Mouse (Mus musculus) CD4-positive, CD25-positive, alpha-beta regulatory T cell (primary cell): ENCODE results near the gene Ppfia1. TPM values are rescaled to one million over a fixed set of nuclear protein-coding genes. Genes with fewer than 3 reads are reported as not detected.

Source experiments
- polyA plus RNA-seq: library from polyadenylated mRNA; unstranded; fragments of 100-300 nt; shearing (Covaris generic); gene quantifications from one replicate; pipeline ENCODE4 v1.2.1, GENCODE M21; 2017

The Ppfia1 gene
- 63.2 TPM for polyA plus RNA-seq

DNA sequence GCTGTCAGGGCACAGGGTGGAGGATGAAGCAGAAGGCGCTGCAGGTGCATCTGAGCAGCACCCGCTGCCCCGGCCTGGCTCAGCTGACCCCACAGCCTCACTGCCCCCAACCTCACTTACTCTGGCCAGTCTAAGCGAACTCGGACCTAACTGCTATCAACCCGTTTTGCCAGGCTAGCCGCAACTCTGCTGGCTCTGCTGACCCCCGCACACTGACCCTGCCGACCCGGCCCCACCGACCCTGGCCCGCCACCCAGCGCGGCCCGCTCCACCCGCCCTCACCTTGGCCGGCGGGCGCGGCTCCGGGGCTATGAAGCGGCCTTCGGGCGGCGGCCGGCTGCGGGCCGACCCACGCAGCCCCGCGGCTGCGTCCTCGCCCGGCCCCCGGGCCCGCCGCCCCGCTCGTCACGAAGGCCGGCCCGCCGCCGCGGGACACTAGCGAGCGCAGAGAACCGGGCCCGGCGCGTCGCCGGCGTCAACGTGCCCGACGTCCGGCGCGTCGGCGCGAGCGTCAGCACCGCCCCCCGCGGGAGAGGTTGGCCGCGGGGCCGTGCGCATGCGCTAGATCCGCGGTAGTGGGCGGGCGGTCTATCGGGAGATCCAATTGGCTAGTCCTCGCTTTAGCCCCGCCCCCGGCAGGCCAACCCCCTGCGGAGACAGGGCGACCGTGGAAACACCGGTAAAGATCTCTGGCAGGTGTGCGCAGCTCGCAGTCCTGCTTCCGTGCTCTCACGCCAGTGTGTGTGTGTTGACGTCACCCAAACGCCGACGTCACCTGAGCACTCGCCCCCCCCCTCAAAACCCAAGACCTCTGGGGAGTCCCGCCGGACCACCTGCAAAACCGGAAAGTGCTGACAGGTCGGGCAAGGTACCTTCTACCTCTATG is at the start of gene Ppfia1:
Gene Ppfia1 (minus strand): TSS at position 493 of the 886 bp plus-strand sequence.

DNA sequence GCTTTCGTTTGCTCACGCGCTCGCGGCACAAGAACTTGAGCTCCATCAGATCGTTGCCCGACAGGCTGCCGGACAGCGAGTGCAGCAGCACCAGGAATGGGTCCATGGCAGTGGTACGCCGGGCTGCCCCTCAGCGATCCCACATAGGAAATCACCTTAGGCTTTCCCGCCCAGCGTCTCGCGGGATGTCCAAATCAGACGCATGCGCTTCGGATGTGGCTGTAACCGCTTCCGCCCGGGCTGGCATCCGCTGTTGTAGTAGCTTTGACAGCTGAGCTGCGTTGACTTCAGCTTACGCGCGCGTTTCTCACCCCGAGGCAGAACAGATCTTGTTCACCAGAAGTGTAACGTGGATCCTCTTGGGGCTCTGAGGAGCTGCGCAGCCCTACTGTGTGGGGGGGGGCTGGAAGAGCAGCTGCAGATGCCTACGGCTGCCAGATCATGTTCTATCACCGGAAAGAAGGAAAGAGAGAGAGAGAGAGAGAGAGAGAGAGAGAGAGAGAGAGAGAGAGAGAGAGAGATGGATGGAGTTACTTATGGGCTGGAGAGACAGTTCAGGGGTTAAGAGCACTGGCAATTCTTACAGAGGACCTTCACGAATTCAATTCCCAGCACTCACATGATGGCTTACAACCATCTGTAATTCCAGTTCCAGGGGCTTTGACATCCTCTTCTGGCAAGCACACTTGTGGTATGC is 28.9 kb upstream of the Ppfia1 start, which contains the start of gene Fadd:
Gene Fadd (minus strand): TSS at position 180 of the 697 bp plus-strand sequence.

DNA sequence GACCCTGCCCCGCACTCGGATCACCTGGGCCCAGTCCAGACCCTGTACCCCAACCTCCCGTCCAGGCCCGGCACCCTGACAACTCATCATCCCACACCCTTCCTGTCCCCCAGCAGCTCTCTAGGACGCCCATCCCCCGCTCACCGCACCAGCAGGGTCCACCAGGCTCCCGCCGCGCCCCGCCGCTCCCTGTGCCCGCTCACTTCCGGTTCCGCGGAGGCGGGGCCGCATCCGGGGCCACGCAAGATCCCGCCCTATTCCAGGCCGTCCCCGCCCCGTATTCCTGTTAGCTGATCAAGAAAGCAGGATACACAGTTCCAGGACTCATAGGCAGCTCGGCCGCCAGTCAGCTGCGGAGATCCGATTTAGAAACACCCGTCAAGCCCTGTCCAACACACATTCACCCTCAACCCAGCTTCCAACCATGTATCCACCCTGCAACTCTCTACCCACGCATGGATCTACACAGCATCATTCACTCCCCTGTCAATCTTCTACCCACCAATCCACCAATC is 82.9 kb downstream of the Ppfia1 start, which contains the start of gene Cttn:
Gene Cttn (minus strand): TSS at position 465 of the 515 bp plus-strand sequence.

Other genes with a start within 250 kb of the Ppfia1 start
- 4.2 TPM for gene Cttn, start 82.7 kb downstream of the Ppfia1 start, polyA plus RNA-seq
- gene Fadd, start 28.7 kb upstream of the Ppfia1 start, polyA plus RNA-seq, result 5.7 TPM
- not detected for gene Ano1, start 198.2 kb upstream of the Ppfia1 start, polyA plus RNA-seq